Mouse (Mus musculus): ENCODE data around the gene Gab1.

DNA sequence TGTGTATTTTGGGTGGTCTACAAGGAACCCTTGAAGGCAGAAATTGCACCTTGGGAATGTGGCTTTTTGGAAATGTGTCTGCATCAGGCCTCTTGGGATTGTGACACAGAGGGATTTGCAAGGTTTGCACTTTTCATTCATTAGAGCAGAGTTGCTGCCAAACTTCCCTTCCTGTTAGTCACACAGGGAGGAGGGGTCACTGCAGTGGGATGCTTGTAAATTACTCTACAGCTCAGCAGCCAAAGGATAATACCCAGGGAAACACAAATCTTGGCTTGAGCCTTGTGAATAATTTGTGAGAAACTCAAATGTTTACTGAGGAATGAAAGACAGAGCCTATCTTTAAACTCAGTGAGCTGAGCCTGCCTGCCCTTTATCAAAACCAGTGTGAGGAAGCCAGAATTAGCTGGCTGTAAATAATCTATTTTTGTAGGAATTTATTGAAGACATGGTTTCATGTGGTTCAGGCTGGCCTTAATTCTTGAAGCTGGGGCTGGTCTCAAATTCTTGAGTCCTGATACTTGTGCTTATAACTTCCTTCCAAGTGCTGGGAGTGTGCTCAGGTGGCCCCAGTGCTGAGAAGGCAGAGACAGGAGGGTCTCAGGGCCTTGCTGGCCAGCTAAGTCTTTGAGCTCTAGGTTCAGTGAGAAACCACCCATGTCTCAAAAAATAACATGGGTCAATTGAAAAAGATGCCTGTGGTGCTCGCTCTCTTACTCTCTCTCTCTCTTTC lies 32.9 kb upstream of the Gab1 start:
- TF ChIP-seq CTCF (IDR thresholded peaks at IDR 0.05; ENCODE audit: low read depth, low read length): no peak
- TF ChIP-seq POLR2A (IDR thresholded peaks at IDR 0.05; ENCODE audit: borderline replicate concordance, low read depth, low read length): no peak

Data from bone marrow macrophage, adult 2 months (primary cell).